Mouse (Mus musculus): ENCODE measurements at regions not wholly inside any gene's neighbourhood (a gene's known extent, or its start where the extent isn't known, plus 50 kb on each side); places are given as distances from the start of the nearest gene placed in this dataset.

GRCm38 (mm10) chr1:119364901-119365300, 57.1 kb downstream of the Inhbb start:
- no peak for DNase-seq (ENCODE audit: low spot score in 2 of 2)

GRCm38 (mm10) chr1:119358096-119358495, 64.0 kb downstream of the Inhbb start:
- no peak for DNase-seq (ENCODE audit: low spot score in 2 of 2)

GRCm38 (mm10) chr1:119356916-119357315, 65.1 kb downstream of the Inhbb start:
- no peak for DNase-seq (ENCODE audit: low spot score in 2 of 2)

GRCm38 (mm10) chr1:119355456-119355855, 66.6 kb downstream of the Inhbb start:
- DNase-seq (ENCODE audit: low spot score in 2 of 2) = no peak

GRCm38 (mm10) chr1:119351567-119351966, 70.5 kb downstream of the Inhbb start:
- DNase-seq (ENCODE audit: low spot score in 2 of 2) = no peak

- no peak for DNase-seq (ENCODE audit: low spot score in 2 of 2)
Observed at GRCm38 (mm10) chr1:119350846-119351245, 71.2 kb downstream of the Inhbb start.

GRCm38 (mm10) chr1:119350296-119350695, 71.8 kb downstream of the Inhbb start:
- DNase-seq (ENCODE audit: low spot score in 2 of 2) = no peak

- DNase-seq (ENCODE audit: low spot score in 2 of 2) = no peak
Observed at GRCm38 (mm10) chr1:119348456-119349208, 73.4 kb downstream of the Inhbb start.

GRCm38 (mm10) chr1:119347749-119348148, 74.3 kb downstream of the Inhbb start:
- no peak for DNase-seq (ENCODE audit: low spot score in 2 of 2)

GRCm38 (mm10) chr1:119346634-119347155, 75.4 kb downstream of the Inhbb start:
- DNase-seq (ENCODE audit: low spot score in 2 of 2) = no peak

GRCm38 (mm10) chr1:119345115-119345791, 76.8 kb downstream of the Inhbb start:
- no peak for DNase-seq (ENCODE audit: low spot score in 2 of 2)

- DNase-seq (ENCODE audit: low spot score in 2 of 2) = no peak
Observed at GRCm38 (mm10) chr1:119344046-119344445, 78.0 kb downstream of the Inhbb start.

- DNase-seq (ENCODE audit: low spot score in 2 of 2) = no peak
Observed at GRCm38 (mm10) chr1:119335171-119335570, 86.9 kb downstream of the Inhbb start.

- no peak for DNase-seq (ENCODE audit: low spot score in 2 of 2)
Observed at GRCm38 (mm10) chr1:119330751-119331326, 91.2 kb downstream of the Inhbb start.

GRCm38 (mm10) chr1:119329693-119330434, 92.2 kb downstream of the Inhbb start:
- no peak for DNase-seq (ENCODE audit: low spot score in 2 of 2)

- DNase-seq (ENCODE audit: low spot score in 2 of 2) = no peak
Observed at GRCm38 (mm10) chr1:119328921-119329692, 92.9 kb downstream of the Inhbb start.

- no peak for DNase-seq (ENCODE audit: low spot score in 2 of 2)
Observed at GRCm38 (mm10) chr1:119324551-119324950, 97.5 kb downstream of the Inhbb start.

GRCm38 (mm10) chr1:119322279-119322995, 99.6 kb downstream of the Inhbb start:
- no peak for DNase-seq (ENCODE audit: low spot score in 2 of 2)

GRCm38 (mm10) chr1:119321799-119322198, 100.2 kb downstream of the Inhbb start:
- DNase-seq (ENCODE audit: low spot score in 2 of 2) = no peak

- DNase-seq (ENCODE audit: low spot score in 2 of 2) = no peak
Observed at GRCm38 (mm10) chr1:119317006-119317405, 105.0 kb downstream of the Inhbb start.
